Mouse (Mus musculus) liver, postnatal 0 days (tissue): ENCODE data around the gene Rdh5. TPM values are rescaled to one million over a fixed set of nuclear protein-coding genes. Genes with fewer than 3 reads are reported as not detected.

ENCODE experiments used
- ATAC-seq: fragments of 200-750 bp; cut with Nextera tagmentation; 2 replicates; pipeline ENCODE4 v1.8.0; 2017; ENCODE audit warnings: mild to moderate bottlenecking, moderate library complexity
- DNase-seq: peaks from one replicate; pipeline ENCODE4 v3.0.0-alpha.2; 2016
- H3K27ac ChIP-seq: fragments of 300-500 bp; sonication (generic); 2 replicates; pipeline ENCODE4 v1.5.1; 2014; ENCODE audit warnings: antibody characterized with exemption, moderate library complexity, mild to moderate bottlenecking, low read depth
- H3K27me3 ChIP-seq: fragments of 300-500 bp; sonication (generic); 2 replicates; pipeline ENCODE4 v1.6.1; 2014; ENCODE audit warnings: low read length, control low read depth, mixed read lengths; ENCODE audit not compliant: insufficient read depth
- H3K36me3 ChIP-seq: fragments of 300-500 bp; sonication (generic); replicated peaks from 2 replicates; pipeline ENCODE4 v1.6.1; 2014; ENCODE audit warnings: mild to moderate bottlenecking, control low read depth, low read length, moderate library complexity, mixed read lengths; ENCODE audit not compliant: insufficient read depth
- H3K4me1 ChIP-seq: fragments of 300-500 bp; sonication (generic); 2 replicates; pipeline ENCODE4 v1.6.1; 2014; ENCODE audit warnings: antibody characterized with exemption, mild to moderate bottlenecking, control low read depth; ENCODE audit not compliant: insufficient read depth
- H3K4me2 ChIP-seq: fragments of 300-500 bp; sonication (generic); 2 replicates; pipeline ENCODE4 v1.6.1; 2014; ENCODE audit warnings: low read depth, mild to moderate bottlenecking, low read length, moderate library complexity, mixed read lengths
- H3K4me3 ChIP-seq: fragments of 300-500 bp; sonication (generic); 2 replicates; pipeline ENCODE4 v1.5.1; 2014; ENCODE audit warnings: low read depth, low read length
- H3K9ac ChIP-seq: fragments of 300-500 bp; sonication (generic); replicated peaks from 2 replicates; pipeline ENCODE4 v1.6.1; 2014; ENCODE audit warnings: mild to moderate bottlenecking, moderate library complexity
- H3K9me3 ChIP-seq: fragments of 300-500 bp; sonication (generic); 2 replicates; pipeline ENCODE4 v1.6.1; 2016; ENCODE audit warnings: mild to moderate bottlenecking, control low read depth, low read length, mixed read lengths
- CTCF ChIP-seq: sonication (generic); IDR thresholded peaks from 2 replicates; pipeline ENCODE4 v1.5.1; 2016; ENCODE audit warnings: antibody characterized with exemption, low read depth
- EP300 ChIP-seq: IDR thresholded peaks from 2 replicates; pipeline ENCODE4 v1.6.1; 2016; ENCODE audit warnings: antibody characterized with exemption, low read depth, mild to moderate bottlenecking
- WGBS: fragments of 180-500 bp; shearing (Covaris S2); extraction: QIAGEN DNeasy Blood & Tissue Kit; methylation state at CpG from one replicate; pipeline ENCODE4 v1.1.7; 2014; ENCODE audit not compliant: insufficient replicate concordance; 5-methylcytosine and 5-hydroxymethylcytosine counted together
- polyA plus RNA-seq: library from polyadenylated mRNA; unstranded; fragments of >200 nt; fragmentation: Nextera tagmentation; extraction: Ambion mirVana; gene quantifications from 2 replicates; pipeline ENCODE4 v1.2.1, GENCODE M21; 2015

The Rdh5 gene
- polyA plus RNA-seq, 1 experiment from 2014 or later, result 63.1 TPM

DNA sequence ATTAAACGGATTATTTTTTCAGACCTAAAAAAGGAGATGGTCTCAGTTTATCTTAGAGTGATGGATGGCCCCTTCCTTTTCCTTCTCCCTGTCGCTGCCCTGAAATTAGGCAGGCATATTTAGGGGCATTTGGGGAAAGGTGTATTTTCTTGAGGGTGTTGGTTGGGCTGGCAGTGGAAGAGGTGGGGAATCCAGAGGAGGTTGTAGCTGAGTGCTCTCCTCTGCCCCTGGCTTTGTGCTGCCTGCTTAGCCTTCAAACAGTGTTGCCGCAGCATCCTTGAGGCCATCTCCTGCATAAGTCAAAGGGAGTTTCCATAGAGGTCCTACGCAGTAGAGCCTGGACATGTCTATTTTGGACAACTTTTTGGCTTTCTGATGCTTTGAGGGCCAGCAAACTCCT lies 9.9 kb downstream of the Rdh5 start:
- Histone ChIP-seq H3K36me3 (0 out of 2 replicates have a peak, but pooled peaks cover 17% of the 10 kb centered on the region), H3K9ac (no peak overlapping the region), H3K9me3 (no peaks in the 10 kb centered on the region), H3K4me3 (no peak overlapping the region), H3K27ac (no peak overlapping the region), H3K4me2 (no peak overlapping the region), H3K27me3 (peaks cover 3% of the 10 kb centered on the region), H3K4me1 (peaks cover 2% of the 10 kb centered on the region; the same call in 1 of the 2 replicates)
- WGBS, result 73% methylated on average over 4 of the region's 4 CpGs
- TF ChIP-seq CTCF (no peak), EP300 (no peak)
- ATAC-seq (no peak), DNase-seq (no peak)

DNA sequence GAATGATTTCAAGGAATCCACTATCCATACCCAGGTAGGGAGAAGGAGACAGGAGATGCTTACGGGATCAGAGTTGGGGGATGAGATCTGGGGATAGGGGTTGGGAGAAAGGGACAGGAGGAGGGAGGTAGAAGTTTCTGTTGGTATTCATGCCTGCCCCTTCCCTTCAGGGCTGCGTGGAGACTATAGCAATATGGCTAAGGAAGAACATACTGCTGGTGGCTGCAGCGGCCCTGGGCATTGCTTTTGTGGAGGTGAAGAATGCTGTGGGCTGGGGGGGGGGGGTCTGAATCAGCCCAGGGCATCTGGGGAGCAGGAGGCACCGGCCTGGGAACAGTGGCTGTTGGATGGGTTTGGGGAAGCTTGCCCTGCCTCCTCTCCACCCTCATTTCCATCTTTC lies 10.4 kb downstream of the Rdh5 start:
- H3K27me3 ChIP-seq, result peaks cover 3% of the 10 kb centered on the region
- no peak overlapping the region for H3K4me2 ChIP-seq
- H3K4me1 ChIP-seq, result peaks cover 2% of the 10 kb centered on the region; the same call in 1 of the 2 replicates
- no peak for TF ChIP-seq EP300
- no peak for TF ChIP-seq CTCF
- 67% methylated on average over 4 of the region's 4 CpGs for WGBS
- H3K9me3 ChIP-seq, result no peaks in the 10 kb centered on the region
- no peak overlapping the region for H3K27ac ChIP-seq
- DNase-seq (no peak), ATAC-seq (no peak)
- H3K9ac ChIP-seq, result no peak overlapping the region
- H3K4me3 ChIP-seq, result no peak overlapping the region
- H3K36me3 ChIP-seq, result 0 out of 2 replicates have a peak, but pooled peaks cover 15% of the 10 kb centered on the region

DNA sequence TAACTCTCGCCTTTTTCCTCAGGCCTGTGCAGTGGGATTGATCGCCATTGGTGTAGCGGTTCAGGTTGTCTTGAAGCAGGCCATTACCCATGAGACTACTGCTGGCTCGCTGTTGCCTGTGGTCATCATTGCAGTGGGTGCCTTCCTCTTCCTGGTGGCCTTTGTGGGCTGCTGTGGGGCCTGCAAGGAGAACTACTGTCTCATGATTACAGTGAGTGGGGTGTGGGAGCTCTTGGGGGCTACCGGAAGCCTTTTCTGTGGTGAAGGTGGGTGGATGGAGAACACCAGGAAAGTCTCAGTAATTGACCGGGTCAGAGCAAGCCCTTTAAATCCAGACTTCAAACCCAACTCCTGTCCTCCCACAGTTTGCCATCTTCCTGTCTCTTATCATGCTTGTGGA lies 11.3 kb downstream of the Rdh5 start:
- H3K4me3 ChIP-seq, result 0 out of 2 replicates have a peak overlapping the region, but pooled peaks have one; percentile 8
- no peak overlapping the region for H3K27ac ChIP-seq
- peak overlapping the region; percentile 68; the same call in 1 of the 2 replicates for H3K4me2 ChIP-seq
- ATAC-seq, result no peak
- TF ChIP-seq CTCF (no peak), EP300 (no peak)
- 0 out of 2 replicates have a peak, but pooled peaks cover 11% of the 10 kb centered on the region for H3K36me3 ChIP-seq
- no peak overlapping the region for H3K9ac ChIP-seq
- H3K9me3 ChIP-seq, result no peaks in the 10 kb centered on the region
- DNase-seq, result no peak
- peaks cover 2% of the 10 kb centered on the region; the same call in 1 of the 2 replicates for H3K4me1 ChIP-seq
- peaks cover 3% of the 10 kb centered on the region for H3K27me3 ChIP-seq
- WGBS, result 72% methylated on average over 6 of the region's 6 CpGs

DNA sequence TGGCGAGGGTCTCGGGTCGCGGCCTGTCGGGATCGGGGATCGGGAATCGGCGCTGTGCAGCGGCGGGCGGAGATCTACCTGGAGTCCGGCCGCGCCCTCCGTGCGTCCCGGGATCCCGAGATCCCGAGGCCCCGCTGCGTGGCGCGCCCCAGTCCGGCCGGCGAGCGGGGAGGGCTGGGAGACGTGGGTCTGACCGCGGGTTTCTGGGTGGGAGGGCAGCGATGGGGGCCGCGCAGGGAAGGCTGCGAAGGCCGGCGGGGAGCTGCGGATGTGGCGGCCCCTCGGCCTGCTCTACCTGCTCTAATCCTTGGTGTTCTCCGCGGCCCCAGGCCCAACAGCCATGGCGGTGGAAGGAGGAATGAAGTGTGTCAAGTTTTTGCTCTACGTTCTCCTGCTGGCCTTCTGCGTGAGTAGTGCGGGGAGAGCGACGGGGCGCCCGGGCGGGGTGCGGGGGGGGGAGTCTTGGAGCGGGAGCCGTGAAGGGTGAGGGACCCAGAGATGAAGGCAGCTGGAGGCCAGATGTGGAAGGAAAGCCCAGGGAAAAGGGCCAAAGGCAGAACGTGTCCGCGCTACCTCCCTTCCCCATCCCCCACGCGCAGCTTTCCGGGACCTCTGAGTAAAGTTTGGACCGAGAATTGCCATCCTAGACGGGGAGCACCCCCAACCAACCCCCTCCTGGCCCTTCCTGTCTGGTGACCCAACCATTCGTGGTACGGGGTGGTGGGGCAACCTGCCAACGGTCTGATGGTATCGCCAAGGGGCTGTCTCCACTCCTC lies 12.4 kb downstream of the Rdh5 start:
- Histone ChIP-seq H3K4me1 (peaks cover 2% of the 10 kb centered on the region; the same call in 1 of the 2 replicates), H3K27ac (peak overlapping the region; percentile 73), H3K9ac (peak overlapping the region; percentile 79), H3K27me3 (peaks cover 3% of the 10 kb centered on the region), H3K4me3 (peak overlapping the region; percentile 71), H3K4me2 (peak overlapping the region; percentile 68), H3K9me3 (no peaks in the 10 kb centered on the region), H3K36me3 (0 out of 2 replicates have a peak, but pooled peaks cover 10% of the 10 kb centered on the region)
- 5% methylated on average over 48 of the region's 66 CpGs for whole genome bisulfite sequencing
- DNase-seq (peak; percentile 55), ATAC-seq (peak; percentile 37)
- TF ChIP-seq EP300 (no peak), CTCF (no peak)

DNA sequence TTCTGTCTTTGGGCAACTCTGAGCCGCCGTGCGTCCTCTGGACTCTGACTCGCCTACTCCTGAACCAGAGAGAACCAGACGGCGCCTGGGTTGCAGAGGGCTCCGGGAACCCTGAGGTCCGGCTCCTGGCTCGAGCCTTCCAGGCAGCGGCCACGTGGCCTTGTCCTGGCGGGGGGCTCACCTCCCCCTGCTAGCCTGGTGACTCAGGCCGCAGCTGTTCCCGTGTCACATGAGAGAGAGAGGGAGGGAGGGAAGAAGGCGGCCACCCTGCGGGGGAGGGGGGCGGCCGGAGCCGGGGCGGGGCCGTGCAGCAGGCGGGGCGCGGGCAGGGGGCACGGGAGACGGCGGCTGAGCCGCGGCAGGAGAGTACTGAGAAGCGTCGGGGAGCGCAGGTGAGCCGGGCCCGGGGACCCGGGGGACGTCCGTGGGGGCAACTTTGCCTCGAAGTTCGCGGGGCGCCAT lies 13.1 kb downstream of the Rdh5 start:
- Histone ChIP-seq H3K4me2 (peak overlapping the region; percentile 68), H3K27ac (peak overlapping the region; percentile 73), H3K36me3 (0 out of 2 replicates have a peak, but pooled peaks cover 10% of the 10 kb centered on the region), H3K9me3 (no peaks in the 10 kb centered on the region), H3K4me1 (peaks cover 2% of the 10 kb centered on the region; the same call in 1 of the 2 replicates), H3K9ac (peak overlapping the region; percentile 79), H3K4me3 (peak overlapping the region; percentile 71), H3K27me3 (peaks cover 3% of the 10 kb centered on the region)
- no peak for TF ChIP-seq EP300
- 1% methylated on average over 35 of the region's 41 CpGs for WGBS
- DNase-seq (peak; percentile 82), ATAC-seq (peak; percentile 83)

DNA sequence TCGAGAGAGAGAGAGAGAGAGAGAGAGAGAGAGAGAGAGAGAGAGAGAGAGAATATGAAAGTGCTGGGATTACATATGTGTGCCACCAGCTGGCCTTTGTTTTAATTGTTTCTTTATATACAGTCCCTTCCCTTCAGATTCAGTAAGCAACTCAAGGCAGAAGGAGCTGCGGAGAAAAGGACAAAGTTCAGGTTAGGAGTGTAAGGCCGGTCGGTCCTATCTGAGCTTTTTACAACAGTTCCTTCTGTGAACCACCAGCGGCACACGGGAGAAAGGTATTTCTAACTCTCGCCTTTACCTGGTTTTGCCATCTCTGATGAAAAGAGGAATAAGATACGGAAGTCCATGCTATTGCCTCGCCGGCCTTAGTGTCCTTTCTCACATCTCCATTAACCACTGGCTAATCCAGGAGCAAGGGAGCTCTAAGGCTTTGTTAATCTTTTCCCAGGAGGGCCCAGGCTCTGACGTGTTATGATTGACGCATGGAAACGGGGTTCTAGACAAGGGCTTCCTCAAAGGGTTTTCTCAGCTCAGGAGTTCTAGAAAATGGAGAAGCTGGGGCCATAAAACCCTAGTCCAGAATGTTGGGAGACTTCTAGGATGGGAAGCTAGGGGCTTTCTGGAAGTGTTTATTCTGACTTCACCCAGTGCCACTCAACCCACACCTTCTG lies 13.8 kb downstream of the Rdh5 start:
- peaks cover 2% of the 10 kb centered on the region; the same call in 1 of the 2 replicates for H3K4me1 ChIP-seq
- peak overlapping the region; percentile 68 for H3K4me2 ChIP-seq
- no peak for DNase-seq
- peaks cover 3% of the 10 kb centered on the region for H3K27me3 ChIP-seq
- ATAC-seq, result no peak
- H3K27ac ChIP-seq, result peak overlapping the region; percentile 73
- peak overlapping the region; percentile 79 for H3K9ac ChIP-seq
- WGBS, result 62% methylated on average over 13 of the region's 13 CpGs
- 0 out of 2 replicates have a peak, but pooled peaks cover 9% of the 10 kb centered on the region for H3K36me3 ChIP-seq
- H3K4me3 ChIP-seq, result peak overlapping the region; percentile 71
- H3K9me3 ChIP-seq, result no peaks in the 10 kb centered on the region
- TF ChIP-seq CTCF, result no peak
- no peak for TF ChIP-seq EP300
